Mouse (Mus musculus): ENCODE data around the gene A330070K13Rik. TPM values are rescaled to one million over a fixed set of nuclear protein-coding genes. Genes with fewer than 3 reads are reported as not detected.

Gene A330070K13Rik
- polyA plus RNA-seq, 1 experiment from 2014 or later = not detected

- H3K27me3 ChIP-seq (replicated peaks; ENCODE audit: control insufficient read depth, insufficient read depth, low read length) = no peaks in the 10 kb centered on the region
- H3K36me3 ChIP-seq (ENCODE audit: control insufficient read depth, insufficient read depth, low read length) = peaks cover 13% of the 10 kb centered on the region; the same call in 1 of the 2 replicates
- 85% methylated on average over 11 of the region's 11 CpGs for WGBS
- H3K4me2 ChIP-seq (ENCODE audit: low read depth, low read length) = no peak overlapping the region
- no peaks in the 10 kb centered on the region for H3K9me3 ChIP-seq (ENCODE audit: control insufficient read depth, low read length)
- no peak overlapping the region for H3K9ac ChIP-seq (ENCODE audit: low read depth, low read length)
- H3K4me1 ChIP-seq (ENCODE audit: control insufficient read depth, insufficient read depth, low read length) = no peaks in the 10 kb centered on the region; the same call in 1 of the 2 replicates
- no peak overlapping the region for H3K27ac ChIP-seq (ENCODE audit: low read length)
- H3K4me3 ChIP-seq (ENCODE audit: low read length) = no peak overlapping the region
- no peak for ATAC-seq
These were observed 50.5 kb downstream of the A330070K13Rik start for GRCm38 (mm10) chr5:130333971-130334370.

GRCm38 (mm10) chr5:130333566-130333965, 50.9 kb downstream of the A330070K13Rik start:
- Histone ChIP-seq H3K4me2 (ENCODE audit: low read depth, low read length) (no peak overlapping the region), H3K9ac (ENCODE audit: low read depth, low read length) (no peak overlapping the region), H3K4me3 (ENCODE audit: low read length) (no peak overlapping the region), H3K4me1 (ENCODE audit: control insufficient read depth, insufficient read depth, low read length) (no peaks in the 10 kb centered on the region; the same call in 1 of the 2 replicates), H3K36me3 (ENCODE audit: control insufficient read depth, insufficient read depth, low read length) (peaks cover 13% of the 10 kb centered on the region; the same call in 1 of the 2 replicates), H3K27ac (ENCODE audit: low read length) (no peak overlapping the region), H3K9me3 (ENCODE audit: control insufficient read depth, low read length) (no peaks in the 10 kb centered on the region), H3K27me3 (replicated peaks; ENCODE audit: control insufficient read depth, insufficient read depth, low read length) (no peaks in the 10 kb centered on the region)
- WGBS = 89% methylated on average over 7 of the region's 7 CpGs
- ATAC-seq = no peak

- no peaks in the 10 kb centered on the region for H3K9me3 ChIP-seq (ENCODE audit: control insufficient read depth, low read length)
These were observed 53.2 kb downstream of the A330070K13Rik start for GRCm38 (mm10) chr5:130331206-130331605.

GRCm38 (mm10) chr5:130330801-130331200, 53.6 kb downstream of the A330070K13Rik start:
- Histone ChIP-seq H3K9me3 (ENCODE audit: control insufficient read depth, low read length) (no peaks in the 10 kb centered on the region), H3K4me2 (ENCODE audit: low read depth, low read length) (no peak overlapping the region), H3K4me1 (ENCODE audit: control insufficient read depth, insufficient read depth, low read length) (no peaks in the 10 kb centered on the region; the same call in 1 of the 2 replicates), H3K4me3 (ENCODE audit: low read length) (no peak overlapping the region), H3K9ac (ENCODE audit: low read depth, low read length) (no peak overlapping the region), H3K36me3 (ENCODE audit: control insufficient read depth, insufficient read depth, low read length) (peaks cover 9% of the 10 kb centered on the region; the same call in 1 of the 2 replicates), H3K27ac (ENCODE audit: low read length) (no peak overlapping the region), H3K27me3 (replicated peaks; ENCODE audit: control insufficient read depth, insufficient read depth, low read length) (no peaks in the 10 kb centered on the region)
- 71% methylated on average over 4 of the region's 4 CpGs for WGBS
- ATAC-seq = no peak

More at GRCm38 (mm10) chr5:130331206-130331605, 53.2 kb downstream of the A330070K13Rik start:
- Histone ChIP-seq H3K4me3 (ENCODE audit: low read length) (no peak overlapping the region), H3K27me3 (replicated peaks; ENCODE audit: control insufficient read depth, insufficient read depth, low read length) (no peaks in the 10 kb centered on the region), H3K27ac (ENCODE audit: low read length) (no peak overlapping the region), H3K36me3 (ENCODE audit: control insufficient read depth, insufficient read depth, low read length) (peaks cover 12% of the 10 kb centered on the region; the same call in 1 of the 2 replicates), H3K4me2 (ENCODE audit: low read depth, low read length) (no peak overlapping the region), H3K9ac (ENCODE audit: low read depth, low read length) (no peak overlapping the region), H3K4me1 (ENCODE audit: control insufficient read depth, insufficient read depth, low read length) (no peaks in the 10 kb centered on the region; the same call in 1 of the 2 replicates)
- 50% methylated on average over 4 of the region's 4 CpGs for WGBS
- no peak for ATAC-seq

GRCm38 (mm10) chr5:130329889-130330288, 54.5 kb downstream of the A330070K13Rik start:
- Histone ChIP-seq H3K9me3 (ENCODE audit: control insufficient read depth, low read length) (no peaks in the 10 kb centered on the region), H3K36me3 (ENCODE audit: control insufficient read depth, insufficient read depth, low read length) (0 out of 2 replicates have a peak, but pooled peaks cover 8% of the 10 kb centered on the region), H3K27me3 (replicated peaks; ENCODE audit: control insufficient read depth, insufficient read depth, low read length) (no peaks in the 10 kb centered on the region), H3K9ac (ENCODE audit: low read depth, low read length) (no peak overlapping the region), H3K4me3 (ENCODE audit: low read length) (no peak overlapping the region), H3K4me2 (ENCODE audit: low read depth, low read length) (no peak overlapping the region), H3K27ac (ENCODE audit: low read length) (no peak overlapping the region), H3K4me1 (ENCODE audit: control insufficient read depth, insufficient read depth, low read length) (no peaks in the 10 kb centered on the region; the same call in 1 of the 2 replicates)
- no peak for ATAC-seq
- WGBS = 62% methylated on average over 2 of the region's 2 CpGs

Other genes starting within 250 kb of the A330070K13Rik start
- 3.7 and 4.1 TPM in 2 replicates for gene Kctd7, start 239.8 kb downstream of the A330070K13Rik start, polyA plus RNA-seq (2015; fragmentation: Nextera tagmentation; extraction: Ambion mirVana)
- 26.1 and 26.8 TPM in 2 replicates for gene Rabgef1, start 212.8 kb downstream of the A330070K13Rik start, polyA plus RNA-seq (2015; fragmentation: Nextera tagmentation; extraction: Ambion mirVana)
- gene Tmem248, start 167.6 kb downstream of the A330070K13Rik start, polyA plus RNA-seq (2015; fragmentation: Nextera tagmentation; extraction: Ambion mirVana) = 27.3 and 28.6 TPM in 2 replicates
- gene Sbds, start 129.1 kb downstream of the A330070K13Rik start, polyA plus RNA-seq (2015; fragmentation: Nextera tagmentation; extraction: Ambion mirVana) = 78.1 and 83.6 TPM in 2 replicates
- gene Tyw1, start 129.0 kb downstream of the A330070K13Rik start, polyA plus RNA-seq (2015; fragmentation: Nextera tagmentation; extraction: Ambion mirVana) = 22.6 and 24.8 TPM in 2 replicates
- gene Caln1, start 15.2 kb downstream of the A330070K13Rik start, polyA plus RNA-seq (2015; fragmentation: Nextera tagmentation; extraction: Ambion mirVana) = 0.09 and 0.27 TPM in 2 replicates

Data from intestine, embryonic 16.5 days (tissue).